Mouse (Mus musculus) cerebellum, adult (tissue): ENCODE measurements around the gene Rab11b.
"Not testable (repeated sequence)": the region's sequence is repeated elsewhere in the genome, so short reads cannot be mapped to it uniquely, and the experiment has no call there.

Experiments used
- ATAC-seq: cut with Nextera tagmentation; 2 replicates; pipeline ENCODE4 v1.9.2; 2017; ENCODE audit warnings: mild to moderate bottlenecking, moderate library complexity, mixed read lengths; ENCODE audit not compliant: insufficient number of reproducible peaks, low FRiP score, low TSS enrichment

Rab11b gene

GRCm38 (mm10) chr17:33773871-33774572, 13.7 kb upstream of the Rab11b start:
- no peak for ATAC-seq

DNA sequence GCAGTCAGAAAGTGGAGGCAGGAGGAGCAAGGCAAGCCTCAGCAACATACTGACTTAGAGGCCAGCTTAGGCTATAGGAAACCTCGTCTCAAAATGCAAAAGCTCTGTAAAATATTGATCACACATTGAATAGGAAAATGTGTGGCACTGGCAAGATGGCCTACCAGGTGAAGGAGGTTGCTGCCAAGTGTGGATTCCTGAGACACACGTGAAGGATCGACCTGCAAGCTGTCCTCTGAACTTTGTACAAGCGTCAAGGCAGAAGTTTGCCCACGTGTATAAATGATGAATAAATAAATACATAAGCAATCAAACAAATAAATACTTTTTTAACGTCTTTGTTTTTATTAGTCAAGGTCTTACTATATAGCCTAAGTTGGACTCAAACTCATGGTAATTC, 13.1 kb upstream of the Rab11b start:
- no peak for ATAC-seq

GRCm38 (mm10) chr17:33771617-33772016, 11.3 kb upstream of the Rab11b start:
- no peak for ATAC-seq

- ATAC-seq = no peak
These were observed 6.1 kb upstream of the Rab11b start for GRCm38 (mm10) chr17:33766389-33766788.

DNA sequence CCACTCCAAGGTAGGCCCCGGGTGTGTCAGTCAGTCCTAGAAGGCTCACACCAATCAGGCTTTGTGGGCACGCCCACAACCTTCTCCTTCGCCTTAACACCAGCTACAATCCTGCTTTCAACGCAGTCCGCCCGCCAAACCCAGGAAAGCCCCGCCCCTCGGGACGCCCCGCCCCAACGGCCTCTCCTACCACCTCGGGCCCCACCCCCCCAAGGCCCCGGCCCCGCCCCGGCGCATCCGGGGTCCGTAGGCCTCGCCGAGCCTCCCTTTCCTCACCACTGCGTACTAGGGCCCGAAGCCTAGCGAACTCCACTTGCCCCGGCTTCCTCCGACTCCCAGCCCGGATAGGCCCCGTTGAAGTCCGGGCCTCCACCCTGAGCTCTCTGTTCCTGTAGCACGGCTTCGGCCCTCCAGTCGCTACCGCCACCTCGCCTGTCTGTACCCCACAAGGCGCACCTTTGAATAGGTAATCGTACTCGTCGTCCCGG, 519 bp downstream of the Rab11b start:
- peak; percentile 18; the same call in 1 of the 2 replicates for ATAC-seq

- ATAC-seq = no peak
These were observed 3.1 kb downstream of the Rab11b start for GRCm38 (mm10) chr17:33757231-33757630.

- ATAC-seq = no peak
These were observed 4.1 kb downstream of the Rab11b start for GRCm38 (mm10) chr17:33756108-33756790.

GRCm38 (mm10) chr17:33755418-33756107, 4.8 kb downstream of the Rab11b start:
- ATAC-seq = no peak

- ATAC-seq = no peak
These were observed 5.7 kb downstream of the Rab11b start for GRCm38 (mm10) chr17:33754656-33755055.

DNA sequence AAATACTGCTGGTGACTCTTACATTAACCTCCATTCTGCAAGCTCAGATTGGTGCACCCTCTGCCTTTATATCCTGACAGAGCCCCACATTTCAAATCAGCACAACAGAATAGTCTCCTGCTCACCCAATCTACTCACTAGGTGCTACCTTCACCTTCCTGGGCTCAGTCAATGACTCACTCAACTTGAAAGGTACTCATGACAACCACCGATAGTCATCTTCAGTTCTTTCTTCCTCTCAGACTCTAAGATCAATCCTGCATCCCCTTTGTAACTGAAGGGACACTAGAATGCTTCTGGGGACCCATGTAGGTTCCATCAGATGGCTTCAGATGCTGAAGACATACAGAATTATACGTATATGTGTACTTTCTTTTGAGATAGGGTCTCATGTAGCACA, 8.0 kb downstream of the Rab11b start:
- ATAC-seq = no peak

GRCm38 (mm10) chr17:33751181-33751580, 9.1 kb downstream of the Rab11b start:
- no peak for ATAC-seq

- no peak for ATAC-seq
These were observed 10.9 kb downstream of the Rab11b start for GRCm38 (mm10) chr17:33749451-33749850.

GRCm38 (mm10) chr17:33746011-33746410, 14.3 kb downstream of the Rab11b start:
- ATAC-seq = no peak

DNA sequence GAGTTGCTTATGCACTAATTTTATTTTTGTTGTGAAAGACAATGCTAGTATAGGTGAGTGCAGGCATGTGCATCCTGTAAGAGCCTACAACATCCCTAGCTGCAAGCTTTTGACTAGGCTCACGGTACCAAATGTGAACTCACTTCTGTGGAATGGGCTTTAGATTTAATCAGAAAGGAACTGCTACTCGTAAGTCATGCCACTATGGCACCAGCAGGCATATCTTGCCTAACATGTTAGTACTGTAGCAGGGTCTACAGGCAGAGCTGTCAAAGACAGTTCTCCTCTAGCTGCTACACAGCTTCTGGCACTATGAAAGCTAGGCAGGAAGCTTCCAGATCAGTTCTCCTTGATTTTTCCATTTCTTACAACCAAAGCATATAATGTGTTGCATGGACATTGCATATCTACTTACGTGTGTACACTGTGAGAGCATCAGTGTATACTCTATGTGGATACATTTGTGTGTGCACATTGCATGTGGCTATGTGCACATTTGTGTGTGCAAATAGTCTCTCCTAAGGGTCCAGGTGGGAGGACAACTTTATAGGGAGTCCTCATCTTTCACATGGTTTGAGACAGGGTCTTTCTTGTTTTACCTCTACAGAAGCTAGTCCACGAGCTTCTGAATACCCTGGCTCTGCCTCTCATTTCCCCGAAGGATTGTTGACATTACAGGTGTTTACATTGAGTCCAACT, 15.5 kb downstream of the Rab11b start:
- no peak for ATAC-seq

DNA sequence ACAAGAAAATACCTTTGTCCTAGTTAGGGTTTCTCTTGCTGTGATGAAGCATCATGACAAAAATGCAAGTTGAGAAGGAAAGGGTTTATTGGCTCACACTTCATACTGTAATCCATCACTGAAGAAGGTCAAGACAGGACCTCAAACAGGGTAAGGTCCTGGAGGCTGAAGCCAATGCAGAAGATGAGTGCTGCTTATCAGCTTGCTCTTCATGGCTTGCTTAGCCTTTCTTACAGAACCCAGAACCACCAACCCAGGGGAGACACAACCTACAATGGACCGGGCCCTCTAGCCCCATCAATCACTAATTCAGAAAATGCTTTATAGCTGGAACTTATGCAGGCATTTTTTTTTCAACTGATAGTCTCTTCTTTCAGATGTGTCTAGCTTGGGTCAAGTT, 17.9 kb downstream of the Rab11b start:
- ATAC-seq = no peak

- not testable (repeated sequence) for ATAC-seq
These were observed 26.8 kb downstream of the Rab11b start for GRCm38 (mm10) chr17:33733526-33733925.

DNA sequence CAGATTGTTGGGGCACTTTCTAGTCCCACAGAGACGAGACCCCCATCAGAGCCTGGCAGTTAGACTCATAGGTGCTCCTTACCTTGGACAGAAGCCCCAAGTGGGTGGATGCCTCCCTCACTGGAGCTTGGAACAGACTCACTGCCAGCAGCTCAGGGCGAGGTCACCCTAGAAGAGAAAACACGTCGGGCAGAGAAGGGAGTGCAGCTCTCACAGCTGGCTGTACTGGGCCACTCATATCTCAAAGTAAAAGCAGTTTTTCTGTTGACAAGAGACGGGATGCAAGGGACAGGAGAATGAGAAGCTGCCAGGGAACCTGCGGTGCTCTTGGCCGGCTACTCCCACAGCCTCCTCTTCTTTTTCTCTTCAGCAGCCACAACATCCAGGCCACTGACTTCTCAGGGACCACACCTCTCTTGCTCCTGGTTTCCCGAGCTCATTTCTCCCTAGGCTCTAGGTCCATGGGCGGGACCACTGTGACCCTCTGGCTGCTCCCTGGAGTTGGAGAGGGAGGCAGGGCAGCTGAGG, 27.7 kb downstream of the Rab11b start:
- not testable (repeated sequence) for ATAC-seq

GRCm38 (mm10) chr17:33729215-33729614, 31.1 kb downstream of the Rab11b start:
- ATAC-seq = no peak

DNA sequence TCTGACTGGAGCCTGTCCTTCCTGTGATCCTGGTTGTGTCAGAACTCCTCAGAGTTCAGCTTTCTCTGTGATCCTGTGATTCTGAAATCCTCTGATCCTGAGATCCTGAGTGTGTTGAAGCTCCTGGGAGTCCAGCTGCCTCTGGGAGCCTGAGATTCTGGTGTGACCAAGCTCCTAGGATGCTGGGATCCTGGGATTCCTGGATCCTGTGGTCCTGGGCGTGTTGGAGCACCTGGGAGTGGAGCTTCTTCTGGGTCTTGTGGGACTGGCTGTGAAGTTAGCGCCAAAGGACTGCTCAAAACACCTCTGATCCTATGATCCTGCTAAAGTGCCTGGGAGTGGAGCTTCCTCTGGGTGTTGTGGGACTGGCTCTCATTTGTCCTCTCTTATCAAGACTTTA, 31.9 kb downstream of the Rab11b start:
- no peak for ATAC-seq

- no peak for ATAC-seq
These were observed 40.5 kb downstream of the Rab11b start for GRCm38 (mm10) chr17:33719736-33720378.
